Mouse (Mus musculus) layer of hippocampus, adult 18-20 months (tissue): ENCODE results near the gene Zfp746. TPM values are rescaled to one million over a fixed set of nuclear protein-coding genes. Genes with fewer than 3 reads are reported as not detected.

Source experiments
- DNase-seq, 2 experiments: peaks; one replicate each; pipeline ENCODE4 v3.0.0; 2022; ENCODE audit warnings: low spot score in 2 of 2
- microRNA-seq, 2 experiments: library from miRNA; unstranded; fragments of <30 nt; microRNA quantifications; one replicate each; pipeline ENCODE4 v1.2.0; 2021
- total RNA-seq, 2 experiments: library from RNA; stranded (reverse); gene quantifications; 2 replicates each; pipeline ENCODE4 v1.2.3; 2021

Gene Zfp746
- total RNA-seq, 2 experiments from 2014 or later = 31.4 to 32.2 TPM

DNA sequence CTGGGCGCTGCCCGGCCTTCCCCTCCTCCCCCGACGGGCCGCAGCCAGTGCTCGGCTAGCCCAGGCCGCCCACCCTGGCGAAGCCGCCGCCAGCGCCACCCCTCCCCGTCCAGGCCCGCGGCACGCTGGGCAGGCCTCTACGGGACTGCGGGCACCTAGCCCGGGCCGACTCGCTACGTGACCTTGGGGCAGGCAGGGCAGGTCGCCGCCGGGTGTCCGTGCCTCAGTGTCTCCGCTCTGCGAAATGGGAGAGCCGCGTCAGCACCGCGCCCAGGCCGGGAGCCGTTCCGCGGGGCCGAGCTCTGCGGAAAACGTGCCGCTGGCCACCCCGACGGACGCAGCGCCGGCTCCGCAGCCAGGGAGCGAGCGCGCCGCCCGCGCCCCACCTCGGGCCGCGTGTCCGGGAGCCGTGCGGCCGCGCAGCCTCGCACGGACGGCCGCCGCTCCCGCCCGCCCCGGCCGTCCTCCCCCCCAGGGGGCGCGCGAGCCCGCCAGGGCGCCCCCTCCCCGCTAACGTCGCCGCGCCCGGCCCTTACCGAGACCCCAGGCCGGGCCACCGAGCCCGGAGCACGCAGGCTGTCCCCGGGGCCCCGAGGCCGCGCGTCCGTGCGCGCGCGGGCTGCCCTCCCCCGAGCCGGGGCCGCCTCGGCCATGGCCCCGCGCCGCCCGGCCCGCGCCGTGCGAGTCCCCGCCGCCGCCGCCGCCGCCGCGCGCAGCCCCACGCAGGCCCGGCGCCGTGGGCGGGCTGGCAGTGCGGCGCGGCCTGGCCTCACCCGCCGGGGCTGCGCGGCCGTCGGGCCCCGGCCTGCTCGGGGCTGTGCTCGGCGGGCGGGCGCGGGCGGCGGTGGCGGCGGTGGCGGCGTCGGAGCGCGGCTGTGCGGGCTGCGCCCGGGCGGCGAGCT is 38.7 kb downstream of the Zfp746 start:
- peak in 1 of 2 experiments; percentile 15 for DNase-seq

DNA sequence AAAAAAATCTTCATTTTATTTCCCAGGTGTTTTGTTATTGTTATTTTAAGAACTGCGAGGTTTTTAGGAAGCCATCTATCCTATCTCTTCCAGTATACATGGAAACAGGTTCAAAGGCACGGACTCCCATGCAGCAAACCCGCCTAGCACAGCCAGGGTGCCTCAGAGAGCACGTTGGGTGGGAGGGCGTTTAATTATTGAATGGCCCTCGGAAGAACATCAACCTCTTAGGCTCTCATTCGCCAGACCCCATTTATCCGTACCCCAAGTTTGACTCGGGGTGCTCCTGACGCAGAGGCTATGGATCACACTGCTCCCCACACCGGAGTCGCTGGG is 39.3 kb downstream of the Zfp746 start:
- no peak for DNase-seq

DNA sequence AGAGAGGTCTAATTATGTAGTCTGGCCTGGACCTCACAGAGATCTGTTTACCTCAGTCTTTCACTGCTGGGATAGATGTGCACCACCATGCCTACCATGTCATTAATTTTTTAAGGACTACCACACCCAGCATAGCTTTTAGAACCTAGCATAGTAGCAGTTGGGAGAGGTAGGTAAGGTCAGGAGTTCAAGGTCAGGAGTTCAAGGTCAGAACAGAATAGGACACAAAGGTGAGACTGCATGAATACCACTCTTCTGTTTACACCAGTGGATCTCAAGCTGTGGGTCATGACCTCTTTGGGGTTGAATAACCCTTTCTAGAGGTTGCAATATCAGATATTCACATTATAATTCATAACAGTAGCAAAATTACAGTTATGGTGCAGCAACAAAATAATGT is 53.7 kb downstream of the Zfp746 start:
- no peak for DNase-seq

DNA sequence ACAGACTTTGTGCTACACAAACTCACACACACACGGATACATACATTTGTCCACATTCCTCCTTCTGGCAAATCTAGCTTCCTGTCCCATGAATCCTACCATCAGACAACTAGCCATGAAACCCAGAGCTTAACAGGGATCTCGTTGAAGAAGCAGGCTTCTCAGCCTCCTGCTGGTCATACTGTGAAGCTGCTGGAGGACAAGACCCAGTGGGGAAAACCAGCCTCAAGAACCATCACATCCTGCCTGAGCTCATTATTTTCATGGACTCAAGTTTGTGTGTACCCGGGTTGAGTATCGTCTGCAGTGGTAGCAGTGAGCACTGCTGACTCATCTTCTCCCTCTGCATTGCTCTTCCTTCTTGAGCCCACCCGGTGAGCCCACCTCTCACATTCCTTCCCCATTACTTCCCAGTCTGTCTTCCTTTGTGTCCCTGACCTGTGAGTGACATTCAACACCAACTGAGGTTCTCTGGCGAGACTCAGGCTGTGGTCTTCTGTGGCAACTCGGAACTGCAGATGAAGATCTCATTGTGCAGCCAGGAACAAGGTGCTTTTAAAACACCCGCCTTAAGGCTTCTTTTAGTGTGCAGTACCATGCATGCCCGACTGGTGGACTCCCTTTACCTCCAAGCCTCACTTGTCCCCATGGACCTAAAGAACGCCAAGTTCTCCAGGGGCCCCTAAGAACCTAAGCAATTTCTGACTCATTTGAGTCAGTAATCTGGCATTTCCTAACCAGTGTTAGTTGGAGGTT is 60.3 kb downstream of the Zfp746 start:
- no peak for DNase-seq

DNA sequence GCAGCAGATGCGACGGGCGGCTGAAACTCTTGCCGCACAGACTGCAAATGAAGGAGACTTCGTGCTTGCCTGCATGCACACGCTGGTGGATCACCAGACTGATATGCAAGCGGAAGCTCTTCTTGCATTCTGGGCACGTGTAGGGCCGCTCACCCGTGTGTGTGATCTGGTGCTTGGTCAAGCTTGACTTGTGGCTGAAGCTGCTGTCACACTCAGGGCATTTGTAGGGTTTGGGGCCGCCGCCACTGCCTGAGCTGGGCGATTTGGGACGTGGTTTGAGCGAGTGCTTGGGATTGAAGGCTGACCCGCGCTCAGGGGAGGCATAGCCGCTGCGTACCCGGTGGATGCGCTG is 61.4 kb downstream of the Zfp746 start:
- no peak for DNase-seq

DNA sequence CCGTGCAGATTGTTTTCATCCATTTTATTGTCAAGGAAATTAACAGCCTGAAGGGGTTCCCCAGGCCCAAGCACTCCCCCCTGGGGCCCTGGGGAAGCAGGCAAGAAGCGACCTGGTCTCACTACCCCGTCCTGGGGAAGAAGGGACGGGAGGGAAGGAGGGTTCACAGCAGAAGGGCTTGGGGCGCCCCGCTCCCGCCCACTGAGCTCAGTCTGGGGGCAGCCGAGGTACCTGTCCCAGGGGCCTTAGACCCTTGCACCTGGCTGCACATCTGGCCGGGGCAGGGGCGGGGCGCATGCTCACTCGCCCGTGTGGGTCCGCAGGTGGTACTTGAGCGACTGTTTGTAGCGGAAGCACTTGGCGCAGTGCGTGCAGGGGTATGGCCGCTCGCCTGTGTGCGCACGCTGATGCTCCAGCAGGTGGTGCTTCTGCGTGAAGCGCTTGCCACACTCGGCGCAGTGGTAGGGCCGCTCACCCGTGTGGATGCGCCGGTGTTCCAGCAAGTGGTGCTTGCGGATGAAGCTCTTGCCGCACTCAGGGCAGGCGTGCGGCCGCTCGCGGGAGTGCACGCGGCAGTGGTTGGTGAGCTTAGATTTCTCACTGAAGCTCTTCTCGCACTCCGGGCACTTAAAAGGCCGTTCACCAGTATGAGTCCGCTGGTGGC is 61.9 kb downstream of the Zfp746 start:
- peak; percentile 25 to 57 for DNase-seq

DNA sequence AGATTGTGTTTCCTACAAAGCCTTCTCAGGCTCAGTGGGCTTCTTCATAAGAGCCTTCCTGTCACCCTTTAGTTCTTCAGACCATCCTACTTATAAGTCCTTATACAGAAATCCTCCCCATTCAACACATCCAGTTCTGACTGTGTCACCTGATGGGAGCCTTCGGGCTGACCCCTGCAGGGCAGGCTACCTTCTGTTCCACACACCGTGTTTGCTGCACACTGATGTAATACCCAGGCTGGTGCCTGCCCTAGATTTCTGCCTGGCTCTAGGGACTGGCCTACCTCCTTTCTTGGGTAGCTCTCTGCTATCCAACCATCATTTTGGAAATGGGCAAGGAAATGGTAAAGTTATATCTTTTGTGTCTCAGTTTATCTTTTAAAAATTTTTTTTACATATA is 63.7 kb downstream of the Zfp746 start:
- DNase-seq = no peak

DNA sequence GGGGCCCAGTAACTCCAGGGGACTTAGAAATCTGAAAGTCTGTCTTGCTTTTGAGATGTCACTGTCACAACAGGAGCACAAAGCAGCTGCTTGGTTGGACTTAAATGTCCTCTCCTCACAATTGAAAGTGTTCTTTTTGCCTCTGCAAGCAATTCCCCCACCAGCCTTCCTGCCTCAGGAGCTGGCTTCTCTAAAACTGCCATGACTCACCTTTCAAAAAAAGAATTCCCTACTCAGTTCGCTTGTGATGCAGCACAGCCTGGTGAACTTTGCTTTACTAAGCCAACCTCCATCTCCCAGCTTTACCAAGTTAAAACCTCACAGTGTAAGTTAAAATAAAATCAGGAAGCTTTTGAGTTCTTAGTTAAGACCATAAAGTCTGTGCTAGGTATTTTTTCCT is 64.7 kb downstream of the Zfp746 start:
- no peak for DNase-seq

DNA sequence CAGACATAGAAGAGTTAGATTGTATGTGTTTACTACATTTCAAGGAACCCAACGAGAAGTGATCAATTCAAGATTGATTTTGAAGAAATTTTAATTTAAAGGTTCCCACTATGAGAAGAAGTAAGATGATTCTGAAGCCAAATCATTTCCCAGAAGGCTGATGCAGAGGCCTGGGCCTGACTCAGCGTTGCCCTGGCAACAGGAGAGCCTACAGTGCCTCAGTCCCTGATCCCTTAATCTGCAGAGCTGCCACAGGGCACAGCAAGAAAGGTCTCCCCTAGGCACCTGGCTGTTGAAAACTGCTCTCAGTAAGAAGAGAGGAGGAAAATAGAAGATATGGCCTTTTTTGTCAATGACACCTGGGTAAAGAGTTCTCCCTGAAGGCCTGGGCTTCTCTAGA is 66.4 kb downstream of the Zfp746 start:
- DNase-seq = peak; percentile 30 to 62

DNA sequence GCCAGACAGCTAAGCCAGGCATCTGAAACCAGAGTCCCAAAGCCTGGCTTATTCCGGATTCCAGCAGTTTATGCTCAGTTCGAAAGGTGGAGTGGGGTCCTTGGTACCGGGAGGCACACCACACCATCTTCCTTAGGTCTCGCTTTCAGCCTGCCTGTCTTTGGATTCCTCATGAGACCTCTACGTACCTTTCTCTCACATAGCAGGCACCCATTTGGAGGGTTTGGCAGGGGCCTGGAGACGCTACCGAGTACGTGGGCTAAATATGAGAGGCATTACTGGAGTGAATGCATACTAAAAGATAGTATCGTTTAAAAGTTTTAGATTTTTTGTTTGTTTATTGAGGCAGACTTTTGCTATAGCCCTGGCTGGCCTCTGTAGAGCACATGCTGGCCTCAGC is 69.6 kb downstream of the Zfp746 start:
- DNase-seq = no peak

DNA sequence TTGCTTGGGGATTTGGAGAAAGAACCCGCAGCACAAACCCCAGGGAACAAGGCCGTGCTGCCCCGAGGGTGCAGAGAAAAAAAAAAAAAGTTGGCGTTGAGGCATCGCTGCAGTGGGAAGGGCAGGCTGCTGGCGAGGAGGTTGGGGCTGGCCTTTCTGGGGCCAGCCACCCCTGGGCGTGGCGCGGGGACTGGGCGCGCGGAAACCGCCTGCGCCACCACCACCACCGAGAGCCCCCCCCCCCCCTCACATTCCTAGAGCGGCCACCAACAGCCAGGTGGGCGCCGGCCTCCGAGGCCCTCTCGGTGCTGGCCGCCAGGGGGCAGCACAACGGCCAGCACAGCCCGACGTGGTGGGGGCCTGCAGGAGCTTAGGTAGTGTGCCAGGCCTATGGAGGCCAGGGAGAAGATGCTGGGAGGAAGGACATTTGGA is 70.3 kb downstream of the Zfp746 start:
- DNase-seq = peak; percentile 25 to 64

Small RNAs within 50 kb of the gene (microRNA-seq; reads per million reads assigned to microRNA genes)
- gene Gm24563 = 0 reads per million in 2 experiments

Other genes starting within 250 kb of the Zfp746 start
- 10 to 100 TPM; 11.9 to 12.2 TPM for gene Zfp282, start 209.4 kb downstream of the Zfp746 start, total RNA-seq
- gene Zfp212, start 166.1 kb downstream of the Zfp746 start, total RNA-seq = 10 to 100 TPM; 19.7 to 20.2 TPM
- gene Zfp956, start 133.2 kb downstream of the Zfp746 start, total RNA-seq = 10 to 100 TPM; 22.2 to 25.7 TPM
- 10 to 100 TPM; 30.9 to 34.3 TPM for gene Zfp777, start 37.7 kb downstream of the Zfp746 start, total RNA-seq